Mouse (Mus musculus) induced T-regulatory cell, adult 2 months (primary cell): ENCODE measurements around the gene Ccdc85c.

Source experiments
- DNase-seq: peaks from one replicate; pipeline ENCODE4 v3.0.0-alpha.2; 2012; ENCODE audit warnings: low read depth

Ccdc85c gene

DNA sequence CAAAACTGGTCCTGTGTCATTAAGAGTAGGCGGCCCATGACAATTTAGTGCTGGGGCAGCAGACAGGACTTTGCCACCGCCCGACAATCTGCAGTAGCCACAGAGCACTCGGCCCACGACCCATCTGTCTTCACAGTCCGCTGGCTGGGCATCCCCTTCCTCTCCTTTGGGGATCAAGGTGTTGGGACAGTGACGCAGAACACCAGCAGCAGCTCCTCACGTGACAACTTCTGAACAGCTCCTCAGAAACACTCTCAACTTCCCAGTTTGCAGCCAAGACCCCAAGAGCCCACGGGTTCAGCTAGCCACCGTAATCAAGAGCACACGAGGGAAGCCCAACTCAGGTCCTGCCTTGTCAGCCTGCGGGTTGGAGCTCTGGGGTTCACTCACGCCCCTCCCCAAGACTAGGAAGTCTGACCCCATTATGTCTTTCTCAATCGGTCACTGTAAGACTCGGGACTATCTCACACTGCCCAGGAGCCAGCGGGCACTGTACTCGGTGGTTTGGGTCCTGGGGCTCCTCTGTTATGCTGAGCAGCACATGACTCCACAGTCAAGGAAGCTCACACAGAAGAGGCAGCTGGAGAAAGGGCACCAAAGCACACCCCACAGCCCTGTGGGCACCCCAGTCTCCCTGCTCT, 36.7 kb downstream of the Ccdc85c start:
- DNase-seq: no peak

DNA sequence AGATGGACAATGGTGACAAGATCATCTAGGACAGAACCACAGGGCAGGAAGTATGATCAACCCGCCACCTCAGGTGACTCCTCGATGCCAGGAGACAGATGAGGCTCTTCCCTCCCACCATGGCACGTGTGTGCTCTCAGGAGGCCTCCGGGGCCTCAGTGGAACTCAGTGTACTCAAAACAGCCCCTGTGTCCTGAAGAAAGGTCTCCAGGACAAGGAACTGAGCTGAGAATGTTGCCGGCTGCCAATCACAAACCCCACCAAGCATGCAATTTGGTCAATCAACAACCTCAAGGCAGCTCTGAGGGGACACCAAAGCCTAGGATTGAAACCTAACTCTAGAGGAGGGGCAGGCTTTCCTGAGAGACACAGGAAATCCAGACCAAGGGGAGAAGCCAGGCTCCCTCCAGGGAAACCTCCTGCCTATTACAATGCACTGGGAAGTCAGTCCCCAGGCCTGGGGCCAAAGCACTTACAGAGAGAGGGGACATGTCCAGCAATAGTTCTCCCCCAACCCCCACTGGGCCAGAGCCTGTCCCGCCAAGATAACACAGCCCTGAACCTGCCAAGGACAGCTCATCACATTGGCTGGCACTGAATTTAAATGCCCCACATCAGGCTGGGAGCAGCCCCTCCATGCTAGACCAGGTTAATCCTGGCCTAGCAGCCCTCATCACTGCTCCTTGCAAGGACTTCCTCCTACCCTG, 37.8 kb downstream of the Ccdc85c start:
- no peak for DNase-seq

DNA sequence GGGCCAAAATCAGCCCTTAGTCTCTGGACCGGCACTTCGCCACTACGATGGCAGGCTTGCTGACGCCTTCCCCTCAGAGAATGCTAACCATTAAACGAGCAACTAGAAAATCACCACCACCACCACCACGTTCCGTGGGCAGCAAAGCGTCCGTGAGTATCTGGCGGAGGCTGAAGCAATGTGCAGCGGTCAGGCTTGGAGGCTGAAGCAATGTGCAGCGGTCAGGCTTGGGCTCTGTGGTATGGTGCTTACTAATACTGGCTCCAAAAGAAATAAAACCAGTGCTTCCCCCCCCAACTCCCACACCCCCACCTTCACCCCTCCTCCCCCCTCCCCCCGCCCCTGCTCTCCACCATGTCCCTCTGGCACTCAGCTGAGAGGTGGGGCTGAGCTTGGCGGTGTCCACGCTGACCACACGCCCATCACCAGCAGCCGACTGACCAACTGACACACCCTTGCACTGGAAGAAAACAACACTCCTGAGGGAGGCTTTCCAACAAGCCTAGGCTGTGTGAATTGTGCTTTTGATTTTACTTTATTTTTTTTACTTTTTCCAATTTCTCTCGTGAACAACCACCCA, 39.2 kb downstream of the Ccdc85c start:
- no peak for DNase-seq

DNA sequence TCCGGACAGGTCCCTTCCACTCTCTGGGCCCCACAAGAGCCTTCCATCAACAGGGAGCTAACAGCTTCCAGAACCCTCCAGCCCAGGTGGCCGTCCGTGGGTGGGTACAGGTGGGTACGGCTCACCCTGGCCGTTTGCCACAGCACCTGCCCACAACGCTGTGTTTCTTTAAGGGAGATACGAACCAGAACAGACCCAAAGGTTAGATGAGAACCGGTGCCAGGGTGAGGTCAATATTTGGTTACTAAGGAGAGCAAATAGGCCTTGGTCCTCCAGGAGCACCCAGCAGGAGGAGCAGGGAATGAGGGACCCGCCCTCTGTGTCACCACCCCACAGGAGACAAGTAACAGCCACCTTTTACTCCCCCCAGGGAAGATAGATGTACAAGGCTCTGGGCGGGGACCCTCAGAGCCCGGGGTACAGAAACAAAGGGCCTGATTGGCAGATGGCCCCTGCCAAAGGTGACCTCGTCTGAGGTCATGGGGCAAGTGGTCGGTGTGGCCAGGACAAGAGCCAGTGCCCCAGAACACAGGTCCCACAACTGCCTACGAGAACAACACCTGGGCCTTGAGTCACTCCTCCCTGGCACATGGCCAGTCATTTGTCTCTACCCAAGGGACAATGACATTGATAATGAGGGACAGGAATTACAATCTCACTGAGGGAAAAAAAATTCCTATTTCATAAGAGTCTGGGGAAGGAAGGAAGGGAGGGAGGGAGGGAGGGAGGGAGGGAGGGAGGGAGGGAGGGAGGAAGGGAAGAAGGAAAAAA, 40.2 kb downstream of the Ccdc85c start:
- no peak for DNase-seq

DNA sequence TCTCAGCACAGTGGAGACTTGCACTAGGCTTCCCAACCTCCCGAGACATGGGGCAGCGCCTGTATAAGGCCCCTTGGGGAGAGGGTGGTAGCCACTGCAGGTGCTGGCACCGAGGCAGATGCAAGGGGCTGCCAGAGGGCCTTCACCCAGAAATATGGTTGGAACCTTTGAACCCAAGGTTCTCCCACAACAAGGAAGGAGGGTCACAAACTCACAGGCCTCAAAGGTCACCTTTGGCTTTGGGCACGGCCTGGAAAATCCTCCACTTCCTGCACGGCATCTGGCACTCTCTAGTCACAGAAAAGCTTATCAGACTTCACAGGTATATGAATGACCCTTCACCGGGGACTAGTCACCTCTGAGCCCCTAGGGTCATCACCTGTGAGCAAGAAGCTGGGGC, 41.5 kb downstream of the Ccdc85c start:
- no peak for DNase-seq

DNA sequence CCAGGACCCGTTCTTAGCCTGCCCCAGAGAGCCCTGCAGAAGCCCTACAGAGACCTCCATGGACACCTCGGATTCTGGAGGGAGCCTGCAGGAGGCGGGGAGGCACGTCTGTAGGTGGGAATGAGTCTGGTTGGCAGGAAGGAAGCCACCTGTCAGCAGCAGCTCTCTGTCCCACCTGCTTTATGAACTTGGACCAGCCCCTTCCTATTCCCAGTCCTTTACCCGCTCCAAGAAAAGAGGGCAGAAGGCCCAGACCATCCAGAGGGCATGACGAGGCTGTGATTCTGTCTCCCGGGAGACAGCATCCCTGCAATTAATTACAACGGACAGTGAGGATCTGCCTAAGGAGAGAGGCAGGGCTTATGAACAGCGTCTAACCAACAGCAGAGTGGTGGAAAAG, 43.3 kb downstream of the Ccdc85c start:
- no peak for DNase-seq

DNA sequence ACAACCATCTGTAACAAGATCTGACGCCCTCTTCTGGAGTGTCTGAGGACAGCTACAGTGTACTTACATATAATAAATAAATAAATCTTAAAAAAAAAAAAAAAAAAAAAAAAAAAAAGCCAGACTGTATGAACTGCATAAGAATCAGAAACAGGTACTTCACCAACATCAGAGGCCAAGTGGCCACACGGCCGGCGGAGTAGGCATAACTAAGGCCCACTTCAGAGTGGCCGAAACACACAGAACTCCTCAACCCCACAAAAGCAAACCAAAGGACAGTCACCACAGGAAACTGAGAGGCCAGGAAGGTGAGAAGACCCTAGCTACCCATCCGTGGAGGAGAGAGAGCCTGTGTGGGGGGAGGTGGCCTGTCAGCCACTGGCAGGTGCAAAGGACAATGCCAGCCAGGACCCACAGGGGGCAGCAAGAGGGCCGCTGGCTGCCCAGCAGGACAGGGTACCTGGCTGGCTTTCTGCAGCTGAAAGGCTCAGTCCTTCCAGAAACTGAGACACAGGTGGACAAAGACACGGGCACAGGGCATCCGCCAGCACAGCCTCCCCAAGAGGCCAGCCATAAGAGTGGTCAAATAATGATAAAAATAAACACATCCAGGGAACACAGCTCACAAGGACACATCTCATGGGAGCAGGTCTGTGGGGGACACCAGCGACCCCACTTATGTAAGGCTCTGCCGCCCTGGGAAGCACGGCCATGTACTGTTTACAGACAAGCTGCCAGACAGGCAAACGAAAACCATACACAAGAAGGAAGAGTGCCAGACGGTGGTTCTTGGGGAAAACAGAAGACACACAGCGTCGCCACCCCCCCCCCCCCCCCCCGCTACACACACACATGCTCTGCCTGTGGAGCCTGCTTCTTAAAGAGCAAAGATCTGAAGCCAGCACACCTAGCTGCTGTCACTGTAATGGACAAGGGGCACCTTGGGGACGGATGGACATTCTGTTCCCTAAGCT, 44.1 kb downstream of the Ccdc85c start:
- no peak for DNase-seq

DNA sequence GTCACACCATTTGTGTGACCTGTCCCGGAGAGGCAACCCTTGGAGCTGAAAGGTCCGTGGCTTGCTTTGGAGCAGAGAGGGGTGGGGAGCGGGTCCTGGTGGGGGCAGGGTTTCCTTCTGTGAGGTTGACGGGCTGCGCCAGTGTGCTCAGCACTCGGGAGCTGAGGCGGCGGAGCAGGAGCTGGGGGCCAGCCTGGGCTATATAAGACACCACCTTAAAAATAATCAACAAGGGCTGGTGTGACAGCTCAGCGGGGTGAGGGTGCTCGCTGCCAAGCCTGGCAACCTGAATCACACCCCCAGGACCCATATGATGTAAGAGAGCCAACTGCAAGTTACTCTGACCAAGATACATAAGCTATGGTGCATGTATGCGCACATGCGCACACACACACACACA, 45.1 kb downstream of the Ccdc85c start:
- no peak for DNase-seq

DNA sequence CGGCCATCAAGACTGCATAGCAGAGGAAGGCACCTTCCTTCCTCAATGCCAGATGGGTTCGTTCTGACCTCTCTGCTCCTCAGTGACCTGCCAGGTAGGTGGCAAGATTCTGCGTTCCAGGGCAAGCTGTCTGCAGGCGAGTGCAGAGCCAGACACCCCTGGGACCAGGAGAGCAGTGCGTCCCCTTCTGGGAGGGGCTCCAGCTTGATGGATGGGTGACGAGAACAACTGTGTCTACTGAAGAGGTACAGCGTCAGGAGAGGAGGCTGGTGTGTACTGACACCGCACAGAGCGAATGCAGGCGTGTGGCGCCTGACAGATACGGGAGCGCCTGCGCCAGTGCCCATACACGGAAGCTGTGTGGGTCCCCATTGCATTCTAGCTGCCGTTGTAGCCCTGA, 47.7 kb downstream of the Ccdc85c start:
- DNase-seq: no peak

DNA sequence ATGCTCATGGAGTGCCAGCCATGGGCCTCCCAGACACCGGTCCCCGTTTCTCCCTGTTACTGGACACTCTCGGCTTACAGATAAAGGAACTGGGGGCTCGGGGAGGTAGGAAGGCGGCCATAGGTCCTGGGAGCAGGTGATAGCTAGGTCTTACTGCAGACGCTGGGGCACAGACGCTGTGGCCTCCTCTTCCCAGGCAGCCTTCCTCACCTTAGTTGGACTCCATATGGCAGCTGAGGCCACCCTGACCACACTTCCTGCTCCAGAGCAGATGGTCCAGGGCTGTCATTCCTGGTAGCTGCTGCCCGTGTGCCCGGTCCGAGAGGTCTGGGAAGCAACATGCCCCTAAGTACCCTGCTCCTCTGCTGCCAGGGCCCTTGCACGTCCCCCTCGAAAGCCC, 48.3 kb downstream of the Ccdc85c start:
- DNase-seq: no peak

DNA sequence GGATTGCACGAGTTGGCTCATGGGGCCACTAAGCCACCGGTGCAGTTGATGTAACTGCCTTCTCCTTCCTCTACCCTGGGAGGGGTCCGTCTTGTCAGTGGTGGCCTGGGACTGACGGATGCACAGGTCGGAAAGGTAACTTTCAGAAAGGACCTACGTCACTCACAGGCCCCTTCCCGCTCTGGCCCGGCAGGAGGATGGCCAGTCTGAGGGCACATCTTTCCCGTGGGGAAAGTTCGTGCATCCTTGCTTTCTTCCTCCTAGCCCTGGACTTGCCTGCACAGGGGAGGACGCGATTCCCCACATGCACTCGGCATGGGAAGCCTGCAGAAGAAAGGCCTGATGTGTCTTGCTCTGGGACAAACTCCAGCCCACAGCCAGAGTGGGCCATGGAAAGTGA, 49.0 kb downstream of the Ccdc85c start:
- DNase-seq: no peak

DNA sequence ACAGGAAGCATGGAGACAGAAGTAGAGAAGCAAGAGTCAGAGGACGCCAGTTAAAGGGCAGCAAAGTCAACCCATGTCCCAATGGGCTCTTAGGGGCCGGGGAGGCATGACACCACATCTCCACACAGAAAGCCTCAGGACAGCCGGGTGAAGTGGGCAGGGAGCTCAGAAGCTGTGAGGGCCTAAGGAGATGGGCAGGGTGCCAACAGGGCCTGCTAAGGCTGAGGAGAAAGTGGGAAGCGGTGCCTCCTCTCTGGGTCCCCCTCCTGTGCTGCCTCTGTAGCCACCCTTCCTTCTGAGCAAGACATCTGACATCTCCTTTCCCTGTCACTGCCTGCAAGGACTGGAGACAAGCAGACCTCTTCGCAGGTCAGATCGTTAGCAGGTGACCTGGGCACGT, 49.4 kb downstream of the Ccdc85c start:
- no peak for DNase-seq

DNA sequence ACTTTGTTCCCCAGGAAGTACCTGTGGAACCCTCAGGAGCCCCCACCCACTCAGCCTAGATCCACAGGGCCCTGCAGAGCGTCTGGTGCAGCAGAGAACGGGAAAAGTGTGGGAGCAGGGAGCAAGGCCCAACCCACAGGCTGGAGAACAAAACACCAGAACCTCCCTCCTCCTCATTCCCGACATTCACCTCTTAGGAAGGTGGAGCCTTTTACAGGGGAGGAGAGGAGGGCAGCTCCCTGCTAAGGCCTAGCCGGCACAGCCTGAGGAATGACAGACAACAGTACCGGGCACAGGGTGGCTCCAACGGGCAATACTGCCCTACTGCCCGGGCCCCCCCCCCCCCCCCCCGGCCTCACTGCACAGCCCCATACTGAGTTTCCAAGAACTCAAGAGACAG, 51.9 kb downstream of the Ccdc85c start:
- DNase-seq: no peak

DNA sequence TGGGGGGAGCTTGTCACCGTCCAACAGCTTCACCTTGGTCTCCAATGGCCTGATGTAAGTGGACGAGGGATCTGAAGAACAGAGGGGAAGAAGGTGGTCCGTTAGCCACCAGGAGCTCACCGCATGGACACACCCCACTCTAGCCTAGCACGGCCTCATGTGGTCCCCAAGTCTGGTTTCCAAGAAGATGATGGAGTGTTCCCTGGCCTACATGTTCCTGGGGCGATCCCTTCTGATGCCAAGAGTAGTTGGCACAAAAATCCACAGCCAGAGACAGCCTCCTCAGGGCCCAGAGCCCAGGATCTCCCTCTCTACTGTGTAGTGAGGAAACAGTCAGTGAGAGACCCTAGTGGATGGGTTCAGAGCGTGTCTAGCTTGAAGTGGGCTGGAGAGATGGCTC, 53.5 kb downstream of the Ccdc85c start:
- no peak for DNase-seq

DNA sequence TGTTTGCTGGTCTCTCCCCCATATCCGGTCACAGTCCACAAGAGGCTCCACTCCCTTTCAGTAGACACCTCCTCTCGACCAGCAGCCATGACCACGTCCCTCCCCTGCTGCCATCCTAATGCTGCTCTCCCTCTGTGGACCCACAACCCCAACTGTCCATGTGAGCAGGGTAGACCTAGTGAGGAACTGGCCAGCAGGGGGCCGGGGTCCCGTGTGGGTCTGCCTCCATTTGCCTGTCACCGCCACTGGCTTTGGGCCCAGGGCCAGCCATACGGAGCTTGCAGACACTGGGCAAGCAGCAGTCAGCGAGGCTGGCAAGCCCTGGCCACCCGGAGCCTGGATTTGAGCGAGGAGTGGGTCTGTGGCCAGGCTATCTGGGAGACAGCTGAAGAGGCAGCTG, 54.0 kb downstream of the Ccdc85c start:
- no peak for DNase-seq

DNA sequence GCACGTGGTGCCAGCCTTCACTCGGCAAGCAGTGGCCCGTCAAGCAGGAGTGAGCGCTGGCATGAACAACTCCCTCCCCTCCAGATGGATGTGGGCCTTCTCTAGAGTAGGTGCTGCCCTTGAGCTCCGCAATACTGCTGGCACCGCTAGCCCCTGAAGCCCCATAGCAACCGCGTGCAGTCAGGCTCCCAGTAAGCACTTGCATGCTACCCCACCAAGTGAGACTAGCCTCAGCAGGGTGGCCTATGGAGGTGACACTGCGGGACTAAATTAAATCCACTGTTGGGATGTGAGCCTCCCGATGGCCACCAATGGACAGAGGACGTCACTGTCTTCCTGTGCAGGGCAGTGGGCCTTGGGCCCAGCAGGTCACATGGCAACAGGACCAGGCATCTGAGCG, 54.6 kb downstream of the Ccdc85c start:
- no peak for DNase-seq

DNA sequence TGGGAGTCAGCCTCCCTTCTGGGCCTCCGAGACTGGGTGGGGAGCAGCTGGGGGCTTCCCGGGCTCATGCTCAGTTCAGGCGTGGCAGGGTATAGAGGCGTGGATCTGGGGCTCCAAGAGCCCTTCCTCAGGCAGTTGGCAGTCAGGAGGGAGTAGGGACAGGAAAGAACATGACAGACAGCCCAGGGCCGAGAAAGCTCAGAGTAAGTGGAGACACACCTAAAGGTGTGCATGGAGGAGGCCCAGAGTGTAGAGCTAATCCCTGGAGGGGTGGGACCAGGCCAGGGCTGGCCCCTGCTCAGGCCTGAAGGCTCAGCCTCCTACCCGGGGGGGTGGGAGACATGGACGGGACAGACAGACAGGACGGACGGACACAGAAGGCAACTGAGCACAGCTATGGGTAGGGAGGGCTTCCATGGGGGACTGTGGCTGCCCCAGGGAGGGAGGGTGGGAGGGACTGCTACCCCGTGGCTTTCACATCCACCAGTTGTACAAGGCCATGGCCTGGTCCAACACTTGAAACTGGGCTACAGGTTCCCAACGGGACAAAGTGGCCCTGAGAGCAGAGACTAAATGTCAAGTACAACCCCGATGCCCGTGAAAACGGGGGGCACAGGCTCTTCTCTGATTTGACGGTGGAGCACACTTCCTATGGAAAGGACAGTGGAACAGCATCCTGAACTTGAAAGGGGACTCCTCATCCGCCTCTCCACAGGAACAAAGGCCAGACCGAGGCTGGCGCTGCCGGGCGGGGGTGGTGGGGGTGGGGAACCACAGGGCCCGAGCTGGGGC, 55.2 kb downstream of the Ccdc85c start:
- DNase-seq: no peak

DNA sequence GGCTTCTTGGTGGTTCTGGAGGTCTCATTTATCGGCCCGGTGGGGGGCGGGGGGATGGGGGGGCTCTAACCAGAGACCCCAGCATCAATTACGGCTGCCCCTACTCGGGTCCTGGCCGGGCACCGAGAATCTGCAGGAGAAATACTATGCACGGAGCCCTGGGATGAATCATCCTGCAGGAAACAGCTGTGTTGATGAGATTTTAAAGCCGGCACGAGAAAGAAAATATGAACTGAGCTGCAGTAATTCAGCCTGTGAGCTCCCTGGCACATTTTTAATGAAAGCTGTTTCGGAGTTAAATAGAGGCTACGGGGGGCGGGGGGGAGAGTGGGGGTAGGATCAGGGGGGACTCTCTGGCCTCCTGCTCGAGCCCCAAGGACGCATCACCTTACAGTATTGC, 56.1 kb downstream of the Ccdc85c start:
- DNase-seq: no peak

DNA sequence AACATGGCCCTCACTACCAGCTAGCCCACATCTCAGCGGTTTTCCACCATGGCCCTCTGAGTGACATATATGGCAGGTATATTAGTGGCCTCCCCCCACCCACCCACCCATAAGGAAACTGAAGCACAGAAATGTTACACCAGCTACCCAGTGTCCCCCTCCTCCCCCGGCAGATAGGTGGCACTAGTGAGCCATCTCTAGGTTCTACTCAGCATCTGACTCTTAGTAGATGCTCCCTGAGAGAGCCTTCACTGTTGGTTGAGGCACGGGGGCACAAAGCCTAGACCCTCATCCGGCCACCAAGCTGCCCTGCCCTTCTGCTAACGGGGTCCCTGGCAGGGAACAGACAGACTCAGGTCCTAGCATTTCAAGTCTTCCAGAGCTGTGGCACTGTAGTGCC, 57.7 kb downstream of the Ccdc85c start:
- DNase-seq: peak; percentile 54

DNA sequence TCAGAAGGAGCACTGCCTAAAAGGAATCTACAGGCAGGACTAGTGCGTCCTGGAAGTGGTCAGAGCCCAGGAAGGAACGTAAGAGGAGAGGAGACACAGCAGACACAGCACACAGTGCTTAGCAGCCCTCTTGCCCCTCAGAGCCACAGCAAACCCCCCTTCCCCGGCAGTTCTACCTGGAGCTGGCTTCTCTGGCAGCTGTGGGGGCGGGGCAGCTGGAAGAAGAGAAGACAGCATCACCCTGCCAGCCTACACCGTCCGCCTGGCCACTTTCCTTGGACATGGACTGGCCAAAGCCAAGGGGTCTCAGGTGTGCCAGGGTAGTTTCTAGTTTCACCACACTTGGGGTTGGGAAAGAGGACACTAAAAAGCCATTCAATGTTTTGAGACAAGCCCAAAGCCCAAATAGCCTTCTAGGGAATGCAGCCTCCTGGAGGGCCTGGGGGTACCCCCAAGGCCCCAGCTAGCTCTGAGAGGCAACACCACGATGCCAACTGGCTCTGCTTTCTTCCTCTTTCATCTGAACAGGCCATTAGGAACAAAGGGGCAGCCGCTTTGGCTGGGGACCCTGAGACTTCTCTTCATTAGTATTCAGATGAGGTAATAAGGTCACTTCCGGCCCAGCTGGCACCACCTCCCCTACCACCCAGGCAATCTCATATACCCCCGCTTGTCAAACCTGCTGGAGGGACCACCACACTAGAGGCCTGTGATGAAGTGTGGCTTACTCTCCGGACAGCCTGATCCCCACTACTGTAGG, 58.4 kb downstream of the Ccdc85c start:
- no peak for DNase-seq
